Mouse (Mus musculus): Measurements from ENCODE around the gene Tpst1.

Gene Tpst1

DNA sequence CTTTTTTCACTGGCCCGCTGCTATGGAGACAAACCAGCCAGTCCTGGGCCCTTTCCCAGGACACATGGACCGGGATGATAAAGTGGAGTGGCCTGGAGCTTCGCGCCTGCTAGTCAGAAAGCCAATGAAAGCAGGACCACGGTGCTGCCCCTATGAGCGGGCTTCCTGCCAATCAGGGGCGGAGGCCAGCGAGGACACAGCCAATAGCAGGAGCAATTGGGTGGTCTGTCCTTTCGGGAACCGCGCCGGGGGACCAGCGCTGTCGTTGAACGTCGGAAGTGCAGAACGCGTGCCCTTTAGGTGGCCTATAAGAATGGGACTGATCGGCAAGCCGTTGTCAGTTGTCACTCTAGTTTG is 70.8 kb downstream of the Tpst1 start:
- peak; percentile 96 for DNase-seq (ENCODE audit: low spot score)

DNA sequence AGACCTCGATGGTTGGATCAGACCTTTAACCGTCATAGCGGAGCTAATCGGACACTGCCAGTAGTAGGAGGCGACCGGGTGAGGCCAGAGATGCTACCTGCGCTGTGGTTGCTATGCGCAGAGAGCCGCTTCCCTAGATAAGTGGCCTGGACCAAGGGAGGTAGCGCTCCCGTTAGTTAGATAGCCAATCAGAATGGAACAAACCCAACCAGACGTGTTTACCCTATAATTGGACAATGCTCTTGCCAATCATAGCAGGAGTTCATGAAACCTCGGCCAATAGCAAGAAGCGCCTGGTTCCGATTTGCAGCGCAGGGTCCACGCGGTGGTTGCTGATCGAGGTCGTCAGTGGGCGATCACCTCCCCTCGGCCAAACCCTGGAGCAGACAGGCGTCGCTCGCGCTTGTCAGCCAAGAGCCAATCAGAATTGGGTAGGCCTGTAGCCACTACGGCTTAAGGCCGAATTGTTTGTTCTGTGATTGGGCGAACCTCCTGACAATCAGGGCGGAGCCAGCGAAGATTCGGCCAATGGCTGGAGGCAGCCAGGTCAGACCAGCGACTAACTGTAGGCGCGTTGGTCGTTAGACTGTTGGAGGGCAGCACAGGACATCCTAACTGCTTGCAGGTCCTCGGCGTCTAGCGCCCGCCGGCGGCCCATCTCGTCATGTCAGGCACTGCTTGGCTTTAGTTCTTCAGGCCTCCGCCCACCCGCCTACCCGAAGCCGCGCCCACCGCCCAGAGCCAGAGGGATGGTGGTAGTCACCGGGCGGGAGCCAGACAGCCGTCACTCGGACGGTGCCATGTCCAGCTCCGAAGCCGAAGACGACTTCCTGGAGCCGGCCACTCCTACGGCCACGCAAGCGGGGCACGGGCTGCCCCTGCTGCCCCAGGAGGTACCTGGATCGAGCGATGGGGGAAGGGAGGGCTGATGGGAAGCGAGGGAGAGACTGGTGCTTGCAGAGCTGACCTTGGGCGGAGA is 71.5 kb downstream of the Tpst1 start, which contains the start of gene Kctd7:
Gene Kctd7, plus strand, starts transcription at position 528 of the 979 bp plus-strand sequence.
- DNase-seq (ENCODE audit: low spot score) = peak; percentile 100

DNA sequence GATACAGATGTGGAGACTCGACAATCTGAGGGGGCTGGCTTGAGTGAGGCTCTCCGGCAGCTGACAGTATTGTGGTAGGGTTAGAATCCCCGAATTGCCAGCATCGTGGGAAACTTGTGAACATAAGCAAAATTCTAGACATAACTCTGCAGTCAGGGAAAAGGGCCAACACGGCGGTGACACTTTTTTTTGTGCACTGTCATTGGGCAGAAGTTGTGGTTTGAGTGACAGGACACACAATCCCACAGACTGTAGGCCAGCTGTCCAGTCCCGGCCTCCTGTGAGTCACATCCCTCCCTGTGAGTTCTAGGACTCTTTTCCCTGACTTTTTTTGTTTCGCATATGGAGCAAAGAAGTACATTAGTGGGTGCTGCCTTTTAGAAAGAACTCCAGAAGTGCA is 72.8 kb downstream of the Tpst1 start:
- no peak for DNase-seq (ENCODE audit: low spot score)

DNA sequence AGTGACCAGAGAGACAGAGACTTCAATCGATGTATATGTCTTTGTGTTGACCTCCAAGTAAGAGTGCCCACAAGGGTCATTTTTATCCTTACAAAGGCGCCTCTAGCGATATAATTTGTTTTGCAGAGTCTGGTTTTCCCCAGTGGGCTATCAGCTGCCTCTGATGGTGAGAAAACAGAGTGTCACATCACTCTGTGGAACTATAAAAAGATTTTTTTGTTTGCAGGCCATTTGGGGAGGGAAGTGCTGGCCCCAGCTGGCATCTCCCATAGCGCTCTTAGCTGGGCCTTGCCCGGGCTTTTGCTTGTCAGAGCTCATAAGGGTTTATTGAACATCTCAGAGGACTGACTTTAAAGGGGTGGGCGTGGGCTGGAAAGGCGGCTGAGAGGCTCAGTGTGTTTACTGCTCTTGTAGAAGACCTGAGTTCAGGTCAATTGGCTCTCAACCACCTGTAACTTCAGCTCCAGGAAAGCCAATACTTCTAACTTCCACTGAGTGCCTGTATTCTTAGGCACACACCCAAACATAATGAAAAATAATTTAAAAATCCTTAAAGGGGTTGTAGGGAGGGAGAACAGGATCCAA is 76.7 kb downstream of the Tpst1 start:
- no peak for DNase-seq (ENCODE audit: low spot score)

DNA sequence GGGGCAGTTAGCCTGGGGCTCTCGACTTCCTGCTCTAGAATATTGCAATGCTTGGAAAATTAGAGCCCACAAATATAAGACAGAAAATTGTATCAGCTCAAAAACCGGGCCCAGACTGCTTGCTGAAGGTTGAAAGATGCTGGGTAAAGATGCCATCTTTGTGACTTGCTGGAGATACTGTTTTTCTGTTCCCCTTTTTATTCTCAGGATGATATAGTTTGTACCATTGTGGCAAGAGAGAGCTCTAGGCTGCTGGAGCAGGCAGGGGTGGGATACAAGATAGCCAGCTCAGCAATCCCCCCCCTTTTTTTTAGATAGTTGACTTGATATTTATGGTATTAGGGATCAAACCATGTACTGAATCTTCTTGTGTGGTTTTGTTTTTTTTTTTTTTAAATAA is 81.2 kb downstream of the Tpst1 start:
- DNase-seq (ENCODE audit: low spot score) = no peak

DNA sequence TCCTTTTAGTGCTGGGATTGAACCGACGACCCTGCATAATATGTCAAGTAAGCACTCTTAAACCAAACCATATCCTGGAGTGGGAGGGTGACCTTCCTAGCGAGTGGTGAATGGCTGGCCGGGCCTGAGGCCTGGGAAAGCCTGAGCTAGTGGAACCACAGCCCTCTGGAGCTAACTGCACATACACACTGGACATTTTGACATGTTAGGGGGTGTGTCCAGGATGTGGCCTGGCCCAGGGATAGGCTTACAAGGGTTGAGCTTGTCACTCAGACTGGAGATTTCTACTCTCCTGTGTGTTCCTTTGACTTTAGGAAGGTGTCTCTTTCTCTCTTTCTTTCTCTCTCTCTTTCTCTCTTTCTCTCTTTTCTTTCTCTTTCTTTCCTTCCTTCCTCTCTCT is 85.4 kb downstream of the Tpst1 start:
- DNase-seq (ENCODE audit: low spot score) = no peak

DNA sequence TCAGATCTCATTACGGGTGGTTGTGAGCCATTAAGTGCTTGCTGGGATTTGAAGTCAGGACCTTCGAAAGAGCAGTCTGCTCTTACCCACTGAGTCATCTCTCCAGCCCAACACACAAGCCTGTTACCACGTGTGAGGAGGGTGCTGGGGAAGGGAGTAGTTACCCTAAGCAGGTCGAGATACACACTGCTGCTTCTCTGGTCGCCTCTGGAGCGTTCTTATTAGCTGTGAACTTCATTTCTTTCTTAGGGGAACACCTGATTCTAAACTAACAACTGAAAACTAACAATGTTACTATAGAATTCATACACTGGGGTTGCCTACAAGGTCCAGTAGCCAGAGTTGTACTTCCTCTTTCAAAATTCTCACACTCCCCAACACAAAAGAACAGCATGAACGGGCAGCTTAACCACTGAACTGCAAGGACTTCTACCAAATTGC is 86.7 kb downstream of the Tpst1 start:
- no peak for DNase-seq (ENCODE audit: low spot score)

DNA sequence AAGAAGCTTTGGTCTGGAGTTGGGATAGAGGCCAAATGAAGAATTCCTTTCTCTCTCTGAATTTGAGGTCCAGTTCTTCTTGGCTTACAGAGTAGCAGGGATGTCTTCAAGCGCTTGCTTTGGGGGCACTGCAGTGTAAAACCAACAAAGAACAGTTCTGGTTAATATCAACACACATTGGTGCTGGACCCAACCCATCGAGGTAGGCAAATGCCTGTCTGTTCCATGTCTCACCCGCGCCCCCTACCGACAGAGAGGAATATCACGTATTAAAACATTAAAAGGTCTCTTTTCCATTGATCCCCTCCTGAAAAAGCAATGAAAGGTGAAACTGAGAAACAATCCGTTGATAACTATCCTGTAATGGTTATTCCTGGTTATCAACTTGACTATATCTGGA is 90.5 kb downstream of the Tpst1 start:
- DNase-seq (ENCODE audit: low spot score) = peak; percentile 82

DNA sequence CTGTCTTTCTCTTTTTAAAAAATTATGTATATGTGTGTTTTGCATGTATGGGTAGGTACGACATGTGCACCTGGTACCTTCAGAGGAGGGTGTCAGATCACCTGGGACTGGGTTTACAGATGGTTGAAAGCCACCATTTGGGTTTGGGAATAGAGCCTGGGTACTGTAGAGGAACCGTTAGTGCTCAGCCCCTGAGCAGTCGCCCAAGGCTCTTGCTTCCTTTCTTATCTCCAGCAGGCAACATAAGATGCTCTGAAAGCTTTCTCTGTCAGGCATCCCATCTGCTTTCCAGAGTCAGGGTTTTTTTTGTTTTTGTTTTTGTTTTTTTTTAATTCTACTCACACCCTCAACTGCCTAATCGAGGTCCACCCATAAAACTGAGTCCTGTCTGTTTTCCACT is 92.1 kb downstream of the Tpst1 start:
- no peak for DNase-seq (ENCODE audit: low spot score)

DNA sequence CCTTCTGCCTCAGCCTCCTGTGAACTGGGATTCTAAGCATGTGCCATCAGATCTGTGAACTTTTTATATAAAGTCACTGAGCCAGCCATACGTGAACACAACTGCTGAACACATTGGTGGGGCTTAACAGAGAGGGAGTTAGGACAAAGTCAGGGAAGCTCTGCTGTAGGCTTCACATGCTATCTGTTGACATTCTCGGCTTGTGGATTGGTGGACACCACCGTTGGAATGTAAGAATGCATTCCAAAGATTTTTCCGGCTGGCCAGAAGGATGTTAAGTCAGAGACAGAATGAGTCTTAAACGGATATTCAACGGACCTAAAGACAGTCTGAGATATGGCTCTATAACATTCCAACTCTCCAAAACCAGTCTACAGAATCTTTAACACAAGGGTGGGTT is 96.0 kb downstream of the Tpst1 start:
- DNase-seq (ENCODE audit: low spot score) = no peak

DNA sequence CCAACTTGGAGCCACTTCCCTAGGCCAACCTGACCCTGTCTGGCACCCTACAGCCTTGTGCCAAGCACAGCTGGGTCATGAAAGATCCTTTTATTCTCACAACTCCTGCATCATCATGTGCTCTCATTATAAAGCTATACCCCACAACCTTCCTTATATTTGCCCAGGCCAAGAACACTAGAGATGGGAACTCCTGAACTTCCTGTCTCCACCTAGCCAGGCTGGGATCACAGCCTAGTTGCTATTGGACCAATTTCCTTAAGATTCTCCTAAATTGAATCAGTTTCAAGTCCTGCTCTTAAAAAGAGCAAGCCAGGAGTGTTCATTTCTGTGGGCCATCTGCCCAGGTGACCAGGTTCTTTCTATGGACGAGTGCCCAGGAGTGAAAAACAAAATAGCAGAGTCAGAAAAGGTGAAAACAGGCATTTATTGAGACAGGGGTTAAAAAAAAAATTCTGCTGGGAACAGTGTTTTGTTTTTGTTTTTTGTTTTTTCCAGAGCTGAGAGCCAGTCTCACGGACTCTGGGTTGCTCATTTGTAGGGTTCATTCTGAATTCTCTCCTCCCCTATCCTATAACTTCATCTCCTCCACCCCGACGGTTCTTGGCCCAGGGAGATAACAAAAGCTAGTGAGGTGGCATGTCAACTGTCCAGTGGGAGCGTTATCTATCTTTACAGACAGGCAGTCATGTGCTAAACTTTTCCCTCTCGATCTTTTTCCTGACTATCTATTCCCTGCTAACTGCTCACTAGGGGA is 97.7 kb downstream of the Tpst1 start:
- DNase-seq (ENCODE audit: low spot score) = peak; percentile 34

DNA sequence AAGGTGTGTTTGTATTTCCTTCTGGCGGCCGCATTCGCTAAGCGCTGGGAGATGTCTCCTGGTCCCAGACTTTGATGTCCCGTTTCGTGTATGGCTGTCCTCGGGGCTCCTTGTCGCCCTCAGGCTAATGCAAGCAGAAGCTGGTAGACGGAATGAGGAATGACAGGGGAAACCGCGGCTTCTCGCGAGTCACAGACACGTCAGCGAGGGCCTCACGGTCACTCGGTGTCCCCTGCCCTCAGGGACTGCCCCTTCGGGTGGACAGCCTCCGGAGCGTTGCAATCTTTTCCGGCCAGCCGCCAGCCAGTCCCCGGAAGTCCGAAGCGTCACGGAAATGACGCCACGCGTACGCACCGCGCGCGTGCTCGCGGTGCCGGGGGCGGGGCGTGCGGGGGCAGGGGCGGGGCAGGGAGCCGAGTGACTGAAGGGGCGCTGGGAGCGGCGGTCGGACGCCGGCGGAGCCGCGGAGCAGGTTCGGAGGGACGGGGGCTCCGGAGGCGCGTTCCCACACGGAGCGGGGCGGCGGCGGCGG is 98.4 kb downstream of the Tpst1 start, which contains the start of gene Rabgef1:
Gene Rabgef1, plus strand, starts transcription at position 376 of the 532 bp plus-strand sequence.
- peak; percentile 97 for DNase-seq (ENCODE audit: low spot score)

DNA sequence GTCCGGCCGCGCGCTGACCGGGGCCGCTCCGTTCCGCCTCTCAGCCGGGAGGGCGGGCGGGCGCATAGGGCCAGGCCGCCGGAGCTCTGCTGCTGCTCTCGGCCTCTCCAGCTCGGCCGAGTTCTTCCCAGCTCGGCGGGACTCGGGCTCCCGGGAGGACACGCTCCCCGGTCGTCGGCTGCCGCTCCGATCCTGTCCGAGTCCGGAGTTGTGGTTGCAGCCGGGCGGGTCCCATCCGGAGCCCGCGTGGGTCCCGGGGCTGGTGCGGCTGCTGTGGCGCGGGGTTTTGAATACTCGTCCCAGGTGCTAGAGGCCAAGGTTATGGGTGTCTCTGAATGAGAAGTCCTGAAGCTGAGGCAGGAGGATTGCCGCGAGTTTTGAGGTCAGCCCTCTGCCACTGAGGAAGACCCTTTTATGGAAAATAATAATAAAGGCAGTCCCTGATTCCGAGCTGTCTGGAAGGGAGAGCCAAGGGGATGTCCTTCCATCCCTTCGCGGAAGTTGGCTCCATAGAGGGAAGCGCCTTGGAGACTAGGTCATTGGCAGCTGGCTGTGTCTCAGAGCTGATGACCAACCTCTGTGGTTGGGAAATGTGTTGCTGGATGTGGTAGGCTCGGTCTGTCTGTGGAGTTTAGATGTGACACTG is 99.0 kb downstream of the Tpst1 start:
- peak; percentile 73 for DNase-seq (ENCODE audit: low spot score)

DNA sequence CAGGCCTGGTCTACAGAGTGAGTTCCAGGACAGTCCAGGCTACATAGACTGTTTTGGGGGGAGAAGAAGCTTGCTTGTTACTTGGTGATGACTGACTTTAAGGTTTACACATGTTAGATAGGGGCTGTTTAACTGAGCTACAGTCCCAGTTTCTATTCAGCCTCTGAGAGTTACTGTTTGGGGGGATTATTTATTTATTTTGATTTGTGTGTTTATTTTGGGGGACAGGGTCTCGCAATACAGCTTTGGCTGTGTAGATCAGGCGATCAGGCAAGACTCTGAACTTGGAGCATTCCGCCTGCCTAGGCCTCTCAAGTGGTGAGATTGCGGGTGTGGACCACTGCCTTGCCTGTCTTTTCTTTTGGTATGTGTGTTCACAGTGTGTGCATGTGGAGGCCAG is 99.9 kb downstream of the Tpst1 start:
- DNase-seq (ENCODE audit: low spot score) = no peak

DNA sequence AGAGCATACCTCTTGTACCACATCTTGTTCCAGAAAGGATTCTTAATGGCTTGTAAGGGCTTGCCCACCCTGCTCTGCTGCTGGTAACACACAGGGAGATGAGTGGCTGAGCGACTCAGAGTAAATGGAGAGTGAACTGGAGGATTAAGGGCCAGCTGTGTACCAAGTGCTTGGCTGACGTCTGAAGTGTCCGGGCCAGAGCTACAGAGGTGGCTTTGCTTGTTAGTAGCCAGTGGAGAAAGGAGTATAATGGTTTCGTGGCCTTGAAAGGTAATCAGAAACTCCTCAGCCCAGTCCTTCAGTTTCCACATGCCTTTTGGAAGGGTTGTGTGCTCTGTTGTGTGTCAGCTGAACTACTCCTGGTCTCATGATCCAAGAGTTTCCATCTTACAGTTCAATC is 104.7 kb downstream of the Tpst1 start:
- no peak for DNase-seq (ENCODE audit: low spot score)

DNA sequence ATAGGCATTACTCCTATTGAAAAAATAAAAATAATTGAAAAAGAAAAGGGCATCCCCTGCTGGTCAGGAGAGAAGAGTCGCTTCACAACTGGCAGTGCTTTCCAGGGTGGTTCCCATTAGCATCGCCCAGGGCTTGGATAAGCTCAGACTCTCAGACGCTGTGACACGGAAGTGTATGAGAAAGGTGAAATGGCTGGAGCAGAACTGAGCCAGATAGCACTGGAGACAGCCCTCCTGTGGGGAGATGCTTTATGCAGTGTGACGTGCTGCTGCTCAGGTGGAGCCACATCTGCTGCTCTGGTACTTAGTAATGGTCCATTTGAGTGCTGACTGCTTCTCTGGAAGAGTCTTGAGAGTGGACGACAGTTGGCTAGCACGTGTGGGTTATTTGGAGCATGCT is 107.2 kb downstream of the Tpst1 start:
- no peak for DNase-seq (ENCODE audit: low spot score)

DNA sequence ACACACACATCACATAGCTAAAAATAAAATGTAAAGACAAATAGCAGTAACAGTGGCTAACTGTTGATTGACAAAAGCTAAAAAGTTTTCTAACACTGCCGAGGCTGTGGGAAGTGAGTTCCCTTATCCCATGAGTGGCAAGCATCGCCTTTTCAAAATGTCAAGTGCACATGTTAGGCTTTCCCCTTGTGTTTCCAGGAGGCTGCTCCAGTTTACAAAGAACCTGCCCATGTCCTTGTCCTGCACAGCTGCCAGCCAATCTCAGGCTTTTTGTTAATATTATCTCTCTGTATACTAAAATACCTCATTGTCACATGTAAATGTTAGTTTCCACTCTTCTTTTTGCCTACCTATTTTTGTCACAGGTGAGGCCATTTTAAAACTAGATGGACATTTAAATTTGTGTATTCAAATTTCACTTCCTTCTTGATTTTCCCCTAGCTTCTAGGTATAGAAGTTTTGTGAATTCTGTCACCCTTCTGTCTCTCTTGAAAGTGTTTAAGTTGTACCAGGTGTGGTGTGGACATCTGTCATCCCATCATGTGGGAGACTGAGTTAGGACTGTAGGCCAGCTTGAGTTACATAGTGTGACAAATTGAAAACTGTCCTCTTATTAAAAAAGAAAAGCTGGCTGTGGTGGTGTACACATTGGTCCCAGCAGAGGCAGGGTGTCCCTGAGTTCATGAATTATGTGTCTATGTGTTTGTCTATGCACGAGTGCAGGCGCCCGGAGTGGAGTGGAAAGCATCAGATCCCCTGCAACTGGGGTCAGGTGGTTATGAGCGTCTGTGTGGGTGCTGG is 108.8 kb downstream of the Tpst1 start:
- DNase-seq (ENCODE audit: low spot score) = no peak

DNA sequence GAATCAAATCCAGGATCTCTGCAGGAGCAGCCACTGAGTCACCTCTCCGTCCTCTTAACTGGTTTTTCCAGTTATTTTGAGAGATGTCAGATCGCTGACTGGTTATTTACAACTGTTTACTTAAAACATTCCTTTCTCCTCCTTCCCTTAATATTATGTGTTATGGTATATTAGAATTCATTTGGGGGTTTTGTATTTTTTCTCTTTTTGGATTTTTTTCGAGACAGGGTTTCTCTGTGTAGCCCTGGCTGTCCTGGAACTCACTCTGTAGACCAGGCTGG is 109.4 kb downstream of the Tpst1 start:
- DNase-seq (ENCODE audit: low spot score) = no peak

DNA sequence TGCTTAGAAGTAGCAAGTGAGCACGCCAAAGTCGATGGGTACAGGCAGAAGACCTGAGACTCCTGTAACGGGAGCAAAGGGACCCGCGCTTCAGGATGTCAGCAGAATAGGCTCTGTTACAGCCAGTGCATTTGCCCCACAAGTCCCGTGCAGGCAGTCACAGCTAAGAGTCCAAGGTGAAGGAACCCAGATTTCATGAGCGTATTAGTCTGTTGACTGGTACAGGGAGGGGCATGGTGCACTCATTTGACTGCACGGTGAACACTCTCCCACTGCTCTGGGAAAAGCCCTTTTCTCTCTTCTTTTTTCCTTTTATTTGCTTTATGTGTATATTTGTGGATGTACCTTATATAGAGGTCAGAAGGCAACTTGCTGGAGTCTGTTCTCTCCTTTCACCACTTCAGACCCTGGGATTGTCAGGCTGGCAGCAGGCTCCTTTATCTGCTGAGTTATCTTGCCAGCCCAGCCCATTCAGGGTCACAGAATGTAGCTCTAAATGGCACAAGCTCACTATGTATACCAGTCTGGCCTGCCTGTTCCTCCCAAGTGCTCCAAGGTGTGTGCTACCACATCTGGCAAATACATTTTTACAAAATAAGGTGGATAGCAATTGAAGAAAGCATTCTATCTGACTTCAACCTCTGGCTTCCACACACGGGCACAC is 111.2 kb downstream of the Tpst1 start:
- DNase-seq (ENCODE audit: low spot score) = no peak

DNA sequence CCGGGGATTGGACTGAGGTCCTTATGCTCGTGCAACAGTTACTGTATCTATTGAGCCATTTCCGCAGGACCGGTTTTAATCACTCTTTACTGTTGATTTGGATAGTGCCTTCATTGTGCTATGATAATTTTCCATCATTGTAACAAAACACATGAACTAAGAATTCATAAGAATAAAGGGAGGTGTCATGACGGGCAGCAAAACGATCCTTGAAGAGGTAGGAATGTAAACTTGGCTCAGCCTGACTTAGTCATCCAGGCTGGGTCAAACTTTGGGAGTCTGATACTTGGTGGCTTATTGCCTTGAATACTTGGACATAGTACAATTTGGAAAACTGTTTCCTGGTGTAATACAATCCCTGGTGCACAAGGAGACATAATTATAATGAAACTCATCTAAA is 112.2 kb downstream of the Tpst1 start:
- no peak for DNase-seq (ENCODE audit: low spot score)

All from MN1 (cell line).